ENCODE assay signal across 25 mouse cellular contexts in the genomic region with DNA sequence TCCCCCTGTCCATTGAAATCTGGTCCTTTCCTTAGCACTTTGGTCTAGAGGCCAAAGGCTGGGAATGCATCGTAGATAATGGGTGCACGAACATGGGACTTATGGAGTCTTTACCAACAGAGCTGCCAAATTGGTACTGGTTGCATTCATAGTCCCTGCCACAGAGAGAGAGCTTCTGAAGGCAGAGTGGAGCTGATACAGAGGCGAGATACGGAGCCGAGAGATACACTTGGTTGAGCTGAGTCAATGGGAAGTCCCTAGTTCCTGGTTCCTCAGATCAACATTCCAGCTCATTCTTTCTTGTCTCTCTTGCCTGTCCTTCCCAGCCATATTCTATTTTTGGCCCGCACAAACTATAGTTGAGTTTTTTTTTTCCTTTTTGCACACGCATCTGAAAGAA.
"Had no signal": no experiment of that assay in that cellular context is flagged by ENCODE, and none has a peak within 500 bp of the region (broad histone marks: within the 10 kb centered on the region; RNA-seq: fewer than 3 reads in every experiment).

No protein-coding gene starts in this region.

- ATAC-seq: hindbrain, postnatal 0 days; intestine, embryonic 16.5 days; liver, embryonic 12.5 days had no signal

- H3K27ac ChIP-seq: heart, embryonic 10.5 days; heart, embryonic 13.5 days; heart, embryonic 15.5 days; hindbrain, embryonic 12.5 days; hindbrain, postnatal 0 days; kidney, embryonic 15.5 days; kidney, postnatal 0 days; limb, embryonic 13.5 days; limb, embryonic 15.5 days; liver, embryonic 12.5 days; liver, embryonic 14.5 days had no signal

- H3K4me1 ChIP-seq: hindbrain, embryonic 12.5 days; kidney, embryonic 15.5 days; limb, embryonic 13.5 days; limb, embryonic 15.5 days; liver, embryonic 12.5 days had no signal

- H3K27me3 ChIP-seq: heart, embryonic 13.5 days; heart, embryonic 15.5 days; hindbrain, embryonic 12.5 days; limb, embryonic 13.5 days; limb, embryonic 15.5 days had no signal

- H3K9me3 ChIP-seq: heart, embryonic 10.5 days; heart, embryonic 13.5 days; heart, embryonic 15.5 days; hindbrain, embryonic 12.5 days; kidney, embryonic 15.5 days; limb, embryonic 13.5 days; limb, embryonic 15.5 days; liver, embryonic 12.5 days had no signal

- H3K4me3 ChIP-seq: heart, embryonic 10.5 days; heart, embryonic 13.5 days; heart, embryonic 15.5 days; hindbrain, embryonic 12.5 days; kidney, embryonic 15.5 days; limb, embryonic 13.5 days; limb, embryonic 15.5 days; liver, embryonic 12.5 days had no signal

- DNase-seq: gastrocnemius, postnatal 14 days; gastrocnemius, postnatal 36 days; heart, adult 18-20 months; heart, postnatal 14 days; heart, postnatal 36 days; kidney, adult 11 months; kidney, adult 2 months; kidney, adult 9 months; kidney, postnatal 14 days; kidney, postnatal 36 days; layer of hippocampus, adult 9-11 months; layer of hippocampus, postnatal 36 days; left cerebral cortex, postnatal 4 days had no signal

- H3K4me2 ChIP-seq: heart, embryonic 13.5 days; heart, embryonic 15.5 days; hindbrain, embryonic 12.5 days; kidney, embryonic 15.5 days; limb, embryonic 13.5 days; limb, embryonic 15.5 days; liver, embryonic 12.5 days had no signal

- H3K9ac ChIP-seq: heart, embryonic 13.5 days; heart, embryonic 15.5 days; hindbrain, embryonic 12.5 days; kidney, embryonic 15.5 days; limb, embryonic 13.5 days; limb, embryonic 15.5 days; liver, embryonic 12.5 days; liver, embryonic 14.5 days had no signal

- H3K36me3 ChIP-seq: heart, embryonic 10.5 days; heart, embryonic 13.5 days; heart, embryonic 15.5 days; hindbrain, embryonic 12.5 days; kidney, embryonic 15.5 days; limb, embryonic 13.5 days; limb, embryonic 15.5 days; liver, embryonic 12.5 days had no signal
